Mouse (Mus musculus): ENCODE results near the gene Taar4. TPM values are rescaled to one million over a fixed set of nuclear protein-coding genes. Genes with fewer than 3 reads are reported as not detected.

The Taar4 gene
- total RNA-seq (2021), result not detected
- long read RNA-seq, experiment 1, result 0 reads
- long read RNA-seq, experiment 2, result 0 reads

GRCm38 (mm10) chr10:23960444-23960915 lies at the start of gene Taar4:
Gene Taar4 (plus strand): TSS chr10:23960494.
- DNase-seq, result no peak
- intact Hi-C loops (cut with DNase I), result no loop called here

GRCm38 (mm10) chr10:23920056-23920455 lies 40.2 kb upstream of the Taar4 start, which contains the start of gene Taar1:
Gene Taar1 (plus strand): TSS chr10:23920356.
- DNase-seq, result no peak
- intact Hi-C loops (cut with DNase I), result no loop called here

GRCm38 (mm10) chr10:23922468-23922867 lies 37.8 kb upstream of the Taar4 start:
- intact Hi-C loops (cut with DNase I), result no loop called here
- DNase-seq, result no peak

GRCm38 (mm10) chr10:23923941-23924340 lies 36.4 kb upstream of the Taar4 start:
- intact Hi-C loops (cut with DNase I), result no loop called here
- no peak for DNase-seq

DNA sequence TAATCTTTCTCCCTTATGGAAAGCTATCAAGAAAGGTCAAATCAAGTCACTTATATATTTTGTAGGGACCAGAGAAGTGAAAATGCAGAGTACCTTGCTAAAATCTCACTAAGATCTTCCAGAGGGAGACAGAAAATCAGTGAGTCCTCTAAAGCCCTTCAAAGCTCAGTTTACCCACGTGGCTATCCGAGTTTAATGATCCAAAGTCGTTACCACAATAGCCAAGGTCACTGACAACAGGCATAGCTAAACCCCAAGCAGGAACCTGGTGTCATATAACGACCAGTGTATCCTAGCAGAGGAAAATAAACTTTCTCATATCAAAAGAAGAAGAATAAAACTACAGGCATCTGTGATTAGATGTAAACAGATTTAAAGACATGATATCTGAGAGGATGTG lies 22.7 kb upstream of the Taar4 start:
- DNase-seq, result no peak
- intact Hi-C loops (cut with DNase I), result no loop called here

GRCm38 (mm10) chr10:23938312-23938711 lies 22.0 kb upstream of the Taar4 start, which contains the start of gene Taar2:
Gene Taar2 (plus strand): TSS chr10:23938572.
- no peak for DNase-seq
- intact Hi-C loops (cut with DNase I), result no loop called here

- DNase-seq, result no peak
- intact Hi-C loops (cut with DNase I), result no loop called here
These were observed 17.8 kb upstream of the Taar4 start for GRCm38 (mm10) chr10:23942465-23942864.

DNA sequence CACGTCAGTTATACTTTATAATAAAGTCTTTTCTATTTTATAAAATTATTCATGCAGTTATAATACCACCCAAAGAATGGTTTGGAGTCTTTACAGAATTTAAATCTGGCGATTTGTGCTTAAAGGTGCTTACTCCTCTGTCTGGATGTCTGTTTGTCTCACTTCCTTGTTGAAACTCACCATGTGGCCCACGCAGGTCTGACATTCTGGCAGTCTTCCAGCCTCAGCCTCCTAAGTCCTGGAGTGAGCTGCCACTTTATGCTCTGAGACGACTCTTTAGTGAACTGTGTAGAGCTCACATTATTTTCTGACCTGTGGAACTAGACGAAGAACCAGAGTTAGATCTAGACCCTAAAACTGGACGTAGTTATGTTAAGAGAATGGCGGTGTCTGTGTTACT lies 12.3 kb upstream of the Taar4 start:
- intact Hi-C loops (cut with DNase I), result no loop called here
- DNase-seq, result no peak

- intact Hi-C loops (cut with DNase I), result no loop called here
- DNase-seq, result no peak
These were observed 10.7 kb upstream of the Taar4 start, which contains the start of gene Taar3 for GRCm38 (mm10) chr10:23949508-23950005. Gene Taar3 (plus strand): TSS chr10:23949558.

- intact Hi-C loops (cut with DNase I), result no loop called here
These were observed 8.6 kb upstream of the Taar4 start for GRCm38 (mm10) chr10:23951714-23952113.

GRCm38 (mm10) chr10:23959071-23959470 lies 1.2 kb upstream of the Taar4 start:
- no peak for DNase-seq
- intact Hi-C loops (cut with DNase I), result no loop called here

More at GRCm38 (mm10) chr10:23951714-23952113, 8.6 kb upstream of the Taar4 start:
- DNase-seq, result no peak

DNA sequence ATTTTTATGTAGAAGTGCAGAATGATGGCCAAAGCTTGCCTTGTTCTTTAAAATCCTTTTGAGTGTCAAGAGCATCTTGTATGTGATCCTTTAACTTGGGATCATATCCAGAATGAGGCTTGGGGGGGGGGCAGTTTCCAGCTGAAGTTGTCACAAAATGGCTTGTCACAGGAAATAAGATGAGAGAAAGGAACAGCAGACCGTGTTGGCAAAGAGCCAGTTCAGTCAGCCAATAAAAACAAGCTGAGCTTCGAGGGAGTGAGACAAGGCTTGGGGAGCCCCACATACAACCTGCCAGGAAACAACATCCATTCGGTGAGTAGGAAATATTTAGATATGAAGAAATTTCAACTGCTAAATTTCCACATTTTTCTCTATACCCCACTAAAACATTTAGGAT lies 3.1 kb downstream of the Taar4 start:
- DNase-seq, result no peak
- intact Hi-C loops (cut with DNase I), result no loop called here

DNA sequence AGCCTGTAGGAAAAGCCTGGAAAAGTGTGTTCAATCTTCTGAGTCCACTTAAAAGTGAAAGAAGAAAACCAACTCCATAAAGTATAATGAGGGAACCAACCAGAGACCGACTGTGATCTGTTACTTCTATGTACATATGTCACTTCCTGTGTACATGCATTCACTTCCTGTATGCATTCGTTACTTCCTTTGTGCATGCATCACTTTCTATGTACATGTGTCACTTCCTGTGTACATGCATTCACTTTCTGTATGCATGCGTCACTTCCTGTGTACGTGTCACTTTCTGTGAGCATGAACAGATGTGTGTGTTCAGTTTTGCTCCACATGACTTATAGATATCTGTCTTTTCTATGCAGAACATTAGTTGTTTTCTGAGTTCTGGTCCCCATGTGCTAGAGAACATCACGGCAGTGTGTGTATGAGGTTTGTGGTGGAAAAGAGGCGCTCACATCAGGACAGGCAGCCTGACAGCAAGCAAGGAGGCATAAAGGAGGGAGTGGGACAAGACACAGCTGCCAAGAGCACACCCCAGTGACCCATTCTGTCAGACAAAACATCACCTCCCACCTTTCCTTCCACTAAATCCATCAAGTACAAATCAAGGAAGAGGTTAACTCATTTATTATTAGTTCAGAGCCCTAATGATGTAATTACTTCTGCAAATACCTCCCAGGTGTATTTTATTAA lies 4.8 kb downstream of the Taar4 start:
- intact Hi-C loops (cut with DNase I), result no loop called here
- DNase-seq, result no peak

- intact Hi-C loops (cut with DNase I), result loop anchor here (10.0 kb wide), 1 partner anchor 114 kb away; no protein-coding TSS in a partner anchor
- no peak for DNase-seq
These were observed 10.4 kb downstream of the Taar4 start, which contains the start of gene Taar5 for GRCm38 (mm10) chr10:23970656-23971165. Gene Taar5 (plus strand): TSS chr10:23970706.

GRCm38 (mm10) chr10:23971256-23971655 lies 11.0 kb downstream of the Taar4 start:
- DNase-seq, result no peak
- intact Hi-C loops (cut with DNase I), result loop anchor here (10.0 kb wide), 1 partner anchor 114 kb away; no protein-coding TSS in a partner anchor

GRCm38 (mm10) chr10:23977958-23978357 lies 17.7 kb downstream of the Taar4 start:
- intact Hi-C loops (cut with DNase I), result loop anchor here (5.0 to 10.0 kb wide), 2 partner anchors 107 to 154 kb away; no protein-coding TSS in a partner anchor
- no peak for DNase-seq

- peak; percentile 22 to 40 for DNase-seq
- intact Hi-C loops (cut with DNase I), result loop anchor here (5.0 to 10.0 kb wide), 2 partner anchors 106 to 153 kb away; no protein-coding TSS in a partner anchor
These were observed 18.8 kb downstream of the Taar4 start for GRCm38 (mm10) chr10:23978901-23979705.

DNA sequence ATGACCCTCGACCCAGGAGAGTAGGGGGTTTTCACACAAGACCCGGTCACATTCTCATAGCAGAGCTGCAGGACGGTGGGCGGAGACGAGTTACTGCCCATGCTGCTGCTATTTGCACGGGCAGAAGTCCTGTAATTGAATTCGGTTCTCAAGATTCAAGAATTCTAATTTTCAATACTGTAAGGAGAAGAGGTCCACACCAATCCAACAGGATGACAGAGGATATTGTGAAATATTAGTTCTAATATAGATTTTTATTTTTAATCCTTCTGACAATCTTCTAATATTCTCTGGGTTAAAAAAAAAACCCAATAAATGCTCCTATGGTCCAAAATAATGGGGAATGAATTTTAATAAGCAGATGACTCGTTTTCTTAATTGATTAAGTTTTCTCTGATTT lies 25.3 kb downstream of the Taar4 start, which contains the start of gene Taar6:
TSS of gene Taar6 (minus strand) at position 101 of the 400 bp plus-strand sequence.
- no peak for DNase-seq
- intact Hi-C loops (cut with DNase I), result no loop called here

DNA sequence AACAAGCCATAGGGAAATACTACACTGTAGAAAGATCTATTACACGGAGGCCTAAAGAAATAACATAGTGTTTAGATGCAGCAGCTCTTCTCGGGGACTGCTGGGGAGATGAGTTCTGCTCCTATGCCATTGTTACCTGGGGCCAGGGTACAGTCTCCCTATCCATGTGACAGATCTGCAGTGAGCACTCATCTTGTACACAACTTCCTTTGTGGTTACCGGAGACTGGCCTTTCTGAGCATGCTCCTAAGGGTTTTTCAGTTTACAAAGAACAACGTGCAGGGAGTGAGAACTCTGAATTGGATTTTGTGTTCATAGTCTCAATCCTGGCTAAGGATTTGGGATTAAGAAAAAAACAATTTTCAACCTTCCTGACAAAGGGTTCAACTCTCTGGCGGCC lies 26.1 kb downstream of the Taar4 start:
- no peak for DNase-seq
- intact Hi-C loops (cut with DNase I), result no loop called here

DNA sequence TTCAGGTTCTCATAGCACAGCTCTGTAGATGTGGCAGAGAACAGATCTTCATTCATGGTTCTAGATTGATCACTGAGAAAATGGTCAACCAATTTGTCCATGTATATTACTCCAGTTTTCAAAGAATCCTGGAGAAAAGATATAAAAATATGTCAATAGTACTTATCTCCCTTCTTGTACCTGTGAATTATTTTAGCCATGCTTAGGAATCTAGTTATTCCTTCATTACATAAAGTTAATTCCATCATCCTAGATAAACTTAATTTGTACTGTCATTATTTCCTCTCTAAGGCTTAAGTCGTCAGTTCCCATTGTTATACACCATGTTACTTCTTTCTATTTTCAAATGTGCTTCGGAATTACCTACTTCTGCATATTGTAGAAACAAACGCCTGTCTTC lies 33.1 kb downstream of the Taar4 start, which contains the start of gene Taar7a:
TSS of gene Taar7a (minus strand) at position 101 of the 400 bp plus-strand sequence.
- DNase-seq, result no peak
- intact Hi-C loops (cut with DNase I), result no loop called here

All from gastrocnemius, postnatal 36 days (tissue).